Mouse (Mus musculus): ENCODE data around the gene Chtf18. TPM values are rescaled to one million over a fixed set of nuclear protein-coding genes. Genes with fewer than 3 reads are reported as not detected.

Chtf18 gene
- polyA plus RNA-seq, 1 experiment from 2014 or later = 3.4 TPM

GRCm38 (mm10) chr17:25756378-25757242 is 29.4 kb upstream of the Chtf18 start:
- Histone ChIP-seq H3K27ac (no peak overlapping the region), H3K9ac (no peak overlapping the region), H3K27me3 (ENCODE audit: control insufficient read depth, insufficient read depth, low read length) (no peaks in the 10 kb centered on the region), H3K4me2 (replicated peaks) (no peak overlapping the region), H3K9me3 (ENCODE audit: control insufficient read depth, low read length) (no peaks in the 10 kb centered on the region), H3K4me3 (replicated peaks; ENCODE audit: low read length) (no peak overlapping the region), H3K36me3 (replicated peaks; ENCODE audit: control insufficient read depth, insufficient read depth) (no peaks in the 10 kb centered on the region), H3K4me1 (replicated peaks; ENCODE audit: control insufficient read depth, insufficient read depth, low read length) (0 out of 2 replicates have a peak, but pooled peaks cover 2% of the 10 kb centered on the region)
- DNase-seq (ENCODE audit: low spot score) = no peak
- 85% methylated on average over 9 of the region's 9 CpGs for WGBS
- no peak for ATAC-seq (ENCODE audit: low FRiP score)

- Histone ChIP-seq H3K36me3 (replicated peaks; ENCODE audit: control insufficient read depth, insufficient read depth) (no peaks in the 10 kb centered on the region), H3K4me3 (replicated peaks; ENCODE audit: low read length) (no peak overlapping the region), H3K4me1 (replicated peaks; ENCODE audit: control insufficient read depth, insufficient read depth, low read length) (0 out of 2 replicates have a peak, but pooled peaks cover 4% of the 10 kb centered on the region), H3K9ac (no peak overlapping the region), H3K4me2 (replicated peaks) (no peak overlapping the region), H3K9me3 (ENCODE audit: control insufficient read depth, low read length) (no peaks in the 10 kb centered on the region), H3K27me3 (ENCODE audit: control insufficient read depth, insufficient read depth, low read length) (no peaks in the 10 kb centered on the region), H3K27ac (no peak overlapping the region)
- DNase-seq (ENCODE audit: low spot score) (no peak), ATAC-seq (ENCODE audit: low FRiP score) (no peak)
- WGBS = 71% methylated on average over 4 of the region's 4 CpGs
Measured at GRCm38 (mm10) chr17:25755627-25756377, 28.6 kb upstream of the Chtf18 start.

GRCm38 (mm10) chr17:25755086-25755485 is 27.9 kb upstream of the Chtf18 start:
- DNase-seq (ENCODE audit: low spot score) (no peak), ATAC-seq (ENCODE audit: low FRiP score) (no peak)
- no peak overlapping the region for H3K9ac ChIP-seq
- no peak overlapping the region for H3K4me2 ChIP-seq (replicated peaks)
- no peaks in the 10 kb centered on the region for H3K9me3 ChIP-seq (ENCODE audit: control insufficient read depth, low read length)
- H3K27me3 ChIP-seq (ENCODE audit: control insufficient read depth, insufficient read depth, low read length) = no peaks in the 10 kb centered on the region
- no peak overlapping the region for H3K27ac ChIP-seq
- no peak overlapping the region for H3K4me3 ChIP-seq (replicated peaks; ENCODE audit: low read length)
- WGBS = 83% methylated on average over 4 of the region's 4 CpGs
- H3K36me3 ChIP-seq (replicated peaks; ENCODE audit: control insufficient read depth, insufficient read depth) = no peaks in the 10 kb centered on the region
- H3K4me1 ChIP-seq (replicated peaks; ENCODE audit: control insufficient read depth, insufficient read depth, low read length) = 0 out of 2 replicates have a peak, but pooled peaks cover 4% of the 10 kb centered on the region

GRCm38 (mm10) chr17:25754241-25754640 is 27.0 kb upstream of the Chtf18 start, which contains the start of gene Msln:
Gene Msln (minus strand): TSS chr17:25754378.
- H3K36me3 ChIP-seq (replicated peaks; ENCODE audit: control insufficient read depth, insufficient read depth) = no peaks in the 10 kb centered on the region

GRCm38 (mm10) chr17:25751446-25751845 is 24.2 kb upstream of the Chtf18 start:
- H3K36me3 ChIP-seq (replicated peaks; ENCODE audit: control insufficient read depth, insufficient read depth) = no peaks in the 10 kb centered on the region
- ATAC-seq (ENCODE audit: low FRiP score) = no peak
- no peak overlapping the region for H3K4me3 ChIP-seq (replicated peaks; ENCODE audit: low read length)
- H3K27ac ChIP-seq = no peak overlapping the region
- no peak overlapping the region for H3K9ac ChIP-seq
- H3K27me3 ChIP-seq (ENCODE audit: control insufficient read depth, insufficient read depth, low read length) = no peaks in the 10 kb centered on the region
- 67% methylated on average over 5 of the region's 5 CpGs for WGBS
- 0 out of 2 replicates have a peak, but pooled peaks cover 4% of the 10 kb centered on the region for H3K4me1 ChIP-seq (replicated peaks; ENCODE audit: control insufficient read depth, insufficient read depth, low read length)
- no peak overlapping the region for H3K4me2 ChIP-seq (replicated peaks)
- no peaks in the 10 kb centered on the region for H3K9me3 ChIP-seq (ENCODE audit: control insufficient read depth, low read length)
- peak; percentile 36 for DNase-seq (ENCODE audit: low spot score)

More at GRCm38 (mm10) chr17:25754241-25754640, 27.0 kb upstream of the Chtf18 start, which contains the start of gene Msln:
- no peak for DNase-seq (ENCODE audit: low spot score)
- H3K4me1 ChIP-seq (replicated peaks; ENCODE audit: control insufficient read depth, insufficient read depth, low read length) = 0 out of 2 replicates have a peak, but pooled peaks cover 4% of the 10 kb centered on the region
- H3K4me3 ChIP-seq (replicated peaks; ENCODE audit: low read length) = no peak within 1 kb of the TSS
- H3K27me3 ChIP-seq (ENCODE audit: control insufficient read depth, insufficient read depth, low read length) = no peaks in the 10 kb centered on the region
- ATAC-seq (ENCODE audit: low FRiP score) = no peak
- no peak within 1 kb of the TSS for H3K27ac ChIP-seq
- 84% methylated on average over 9 of the region's 9 CpGs for WGBS
- H3K9ac ChIP-seq = no peak within 1 kb of the TSS
- H3K4me2 ChIP-seq (replicated peaks) = no peak within 1 kb of the TSS
- H3K9me3 ChIP-seq (ENCODE audit: control insufficient read depth, low read length) = no peaks in the 10 kb centered on the region

GRCm38 (mm10) chr17:25749314-25749713 is 22.1 kb upstream of the Chtf18 start:
- Histone ChIP-seq H3K9me3 (ENCODE audit: control insufficient read depth, low read length) (no peaks in the 10 kb centered on the region), H3K4me3 (replicated peaks; ENCODE audit: low read length) (no peak overlapping the region), H3K36me3 (replicated peaks; ENCODE audit: control insufficient read depth, insufficient read depth) (no peaks in the 10 kb centered on the region), H3K4me2 (replicated peaks) (no peak overlapping the region), H3K9ac (no peak overlapping the region), H3K27me3 (ENCODE audit: control insufficient read depth, insufficient read depth, low read length) (no peaks in the 10 kb centered on the region), H3K4me1 (replicated peaks; ENCODE audit: control insufficient read depth, insufficient read depth, low read length) (0 out of 2 replicates have a peak, but pooled peaks cover 4% of the 10 kb centered on the region), H3K27ac (no peak overlapping the region)
- WGBS = 87% methylated on average over 6 of the region's 6 CpGs
- DNase-seq (ENCODE audit: low spot score) = no peak
- ATAC-seq (ENCODE audit: low FRiP score) = no peak

GRCm38 (mm10) chr17:25748238-25748637 is 21.0 kb upstream of the Chtf18 start:
- H3K4me2 ChIP-seq (replicated peaks) = no peak overlapping the region
- H3K4me3 ChIP-seq (replicated peaks; ENCODE audit: low read length) = no peak overlapping the region
- H3K27ac ChIP-seq = no peak overlapping the region
- no peak for ATAC-seq (ENCODE audit: low FRiP score)
- H3K36me3 ChIP-seq (replicated peaks; ENCODE audit: control insufficient read depth, insufficient read depth) = no peaks in the 10 kb centered on the region
- no peaks in the 10 kb centered on the region for H3K27me3 ChIP-seq (ENCODE audit: control insufficient read depth, insufficient read depth, low read length)
- 88% methylated on average over 4 of the region's 4 CpGs for WGBS
- H3K9ac ChIP-seq = no peak overlapping the region
- no peak for DNase-seq (ENCODE audit: low spot score)
- H3K9me3 ChIP-seq (ENCODE audit: control insufficient read depth, low read length) = no peaks in the 10 kb centered on the region
- 0 out of 2 replicates have a peak, but pooled peaks cover 4% of the 10 kb centered on the region for H3K4me1 ChIP-seq (replicated peaks; ENCODE audit: control insufficient read depth, insufficient read depth, low read length)

- Histone ChIP-seq H3K36me3 (replicated peaks; ENCODE audit: control insufficient read depth, insufficient read depth) (no peaks in the 10 kb centered on the region), H3K27ac (no peak overlapping the region), H3K27me3 (ENCODE audit: control insufficient read depth, insufficient read depth, low read length) (no peaks in the 10 kb centered on the region), H3K4me1 (replicated peaks; ENCODE audit: control insufficient read depth, insufficient read depth, low read length) (no peaks in the 10 kb centered on the region), H3K9ac (no peak overlapping the region), H3K4me2 (replicated peaks) (no peak overlapping the region), H3K4me3 (replicated peaks; ENCODE audit: low read length) (no peak overlapping the region), H3K9me3 (ENCODE audit: control insufficient read depth, low read length) (no peaks in the 10 kb centered on the region)
- WGBS = 83% methylated on average over 10 of the region's 10 CpGs
- ATAC-seq (ENCODE audit: low FRiP score) = no peak
- DNase-seq (ENCODE audit: low spot score) = no peak
Measured at GRCm38 (mm10) chr17:25744311-25744710, 17.1 kb upstream of the Chtf18 start.

- DNase-seq (ENCODE audit: low spot score) = no peak
- ATAC-seq (ENCODE audit: low FRiP score) = no peak
- H3K9ac ChIP-seq = no peak overlapping the region
- no peak overlapping the region for H3K4me2 ChIP-seq (replicated peaks)
- no peaks in the 10 kb centered on the region for H3K4me1 ChIP-seq (replicated peaks; ENCODE audit: control insufficient read depth, insufficient read depth, low read length)
- H3K27me3 ChIP-seq (ENCODE audit: control insufficient read depth, insufficient read depth, low read length) = no peaks in the 10 kb centered on the region
- H3K4me3 ChIP-seq (replicated peaks; ENCODE audit: low read length) = no peak overlapping the region
- no peak overlapping the region for H3K27ac ChIP-seq
- H3K9me3 ChIP-seq (ENCODE audit: control insufficient read depth, low read length) = no peaks in the 10 kb centered on the region
- WGBS = 90% methylated on average over 9 of the region's 9 CpGs
- no peaks in the 10 kb centered on the region for H3K36me3 ChIP-seq (replicated peaks; ENCODE audit: control insufficient read depth, insufficient read depth)
Measured at GRCm38 (mm10) chr17:25743831-25744230, 16.6 kb upstream of the Chtf18 start.
